Mouse (Mus musculus) hindbrain, postnatal 0 days (tissue): Measurements from ENCODE around the gene Mink1. TPM values are rescaled to one million over a fixed set of nuclear protein-coding genes. Genes with fewer than 3 reads are reported as not detected.
A peak's percentile ranks its signal among the peaks of the same experiment; 100 is the strongest.

Experiments
- ATAC-seq: fragments of 200-750 bp; cut with Nextera tagmentation; 2 replicates; pipeline ENCODE4 v1.8.0; 2017; ENCODE audit warnings: mild to moderate bottlenecking, moderate TSS enrichment, moderate library complexity
- DNase-seq: peaks from one replicate; pipeline ENCODE4 v3.0.0-alpha.2; 2015; ENCODE audit warnings: low spot score
- H3K27ac ChIP-seq: fragments of 300-500 bp; sonication (generic); 2 replicates; pipeline ENCODE4 v1.5.1; 2014; ENCODE audit warnings: mild to moderate bottlenecking
- H3K27me3 ChIP-seq: fragments of 300-500 bp; sonication (generic); 2 replicates; pipeline ENCODE4 v1.6.1; 2014; ENCODE audit warnings: low read length, mixed read lengths; ENCODE audit not compliant: insufficient read depth
- H3K36me3 ChIP-seq: fragments of 300-500 bp; sonication (generic); 2 replicates; pipeline ENCODE4 v1.6.1; 2014; ENCODE audit warnings: low read length, mixed read lengths; ENCODE audit not compliant: insufficient read depth
- H3K4me1 ChIP-seq: fragments of 300-500 bp; sonication (generic); 2 replicates; pipeline ENCODE4 v1.6.1; 2014; ENCODE audit warnings: antibody characterized with exemption, low read length, mixed read lengths; ENCODE audit not compliant: insufficient read depth
- H3K4me2 ChIP-seq: fragments of 300-500 bp; sonication (generic); 2 replicates; pipeline ENCODE4 v1.6.1; 2014; ENCODE audit warnings: low read depth, mild to moderate bottlenecking, low read length, moderate library complexity, mixed read lengths
- H3K4me3 ChIP-seq: fragments of 300-500 bp; sonication (generic); 2 replicates; pipeline ENCODE4 v1.5.1; 2014; ENCODE audit warnings: low read length
- H3K9ac ChIP-seq: fragments of 300-500 bp; sonication (generic); replicated peaks from 2 replicates; pipeline ENCODE4 v1.6.1; 2014; ENCODE audit warnings: mild to moderate bottlenecking, low read length, moderate library complexity, mixed read lengths
- H3K9me3 ChIP-seq: fragments of 300-500 bp; sonication (generic); 2 replicates; pipeline ENCODE4 v1.6.1; 2016; ENCODE audit warnings: low read length, mixed read lengths
- CTCF ChIP-seq: IDR thresholded peaks from 2 replicates; pipeline ENCODE4 v1.5.1; 2016; ENCODE audit warnings: antibody characterized with exemption, control low read depth, low read depth
- WGBS: fragments of 180-500 bp; shearing (Covaris S2); extraction: QIAGEN DNeasy Blood & Tissue Kit; methylation state at CpG from one replicate; pipeline ENCODE4 v1.1.7; 2014; 5-methylcytosine and 5-hydroxymethylcytosine counted together
- polyA plus RNA-seq: library from polyadenylated mRNA; unstranded; fragments of >200 nt; fragmentation: Nextera tagmentation; extraction: Ambion mirVana; gene quantifications from 2 replicates; pipeline ENCODE4 v1.2.1, GENCODE M21; 2015
- total RNA-seq: library from RNA; depleted of rRNA; stranded (reverse); fragments of >200 nt; gene quantifications from 2 replicates; pipeline ENCODE4 v1.2.3, GENCODE M21; 2014

Mink1 gene
- total and polyA plus RNA-seq, 2 experiments from 2014 or later = 13.6 to 73.3 TPM

GRCm38 (mm10) chr11:70645461-70646258 is 83.0 kb downstream of the Mink1 start:
- no peak for DNase-seq
- Histone ChIP-seq H3K9me3 (no peaks in the 10 kb centered on the region), H3K36me3 (peaks cover 27% of the 10 kb centered on the region), H3K4me3 (peak overlapping the region; percentile 76), H3K27ac (peak overlapping the region; percentile 94), H3K27me3 (no peaks in the 10 kb centered on the region), H3K9ac (peak overlapping the region; percentile 86), H3K4me2 (peak overlapping the region; percentile 88), H3K4me1 (peaks cover 13% of the 10 kb centered on the region)
- 89% methylated on average over 12 of the region's 12 CpGs for WGBS
- ATAC-seq = no peak
- TF ChIP-seq CTCF = no peak

- H3K9me3 ChIP-seq = no peaks in the 10 kb centered on the region
- H3K27ac ChIP-seq = peak overlapping the region; percentile 94
- peak overlapping the region; percentile 88 for H3K4me2 ChIP-seq
- ATAC-seq = no peak
- DNase-seq = no peak
- peak overlapping the region; percentile 86 for H3K9ac ChIP-seq
- no peaks in the 10 kb centered on the region for H3K27me3 ChIP-seq
- H3K4me3 ChIP-seq = peak overlapping the region; percentile 76
- H3K36me3 ChIP-seq = peaks cover 32% of the 10 kb centered on the region
- 20% methylated on average over 3 of the region's 3 CpGs for whole genome bisulfite sequencing
- H3K4me1 ChIP-seq = peaks cover 13% of the 10 kb centered on the region
- TF ChIP-seq CTCF = no peak
These were observed 83.5 kb downstream of the Mink1 start for GRCm38 (mm10) chr11:70646259-70646555.

- peak within 1 kb of the TSS; percentile 76 for H3K4me3 ChIP-seq
- peaks cover 13% of the 10 kb centered on the region for H3K4me1 ChIP-seq
- no peaks in the 10 kb centered on the region for H3K27me3 ChIP-seq
- H3K9ac ChIP-seq = peak within 1 kb of the TSS; percentile 86
- peak within 1 kb of the TSS; percentile 99 for H3K4me2 ChIP-seq
- WGBS = under 1% methylated on average over 63 of the region's 63 CpGs
- ATAC-seq (peak; percentile 95), DNase-seq (peak; percentile 100)
- no peaks in the 10 kb centered on the region for H3K9me3 ChIP-seq
- no peak for TF ChIP-seq CTCF
- H3K27ac ChIP-seq = peak within 1 kb of the TSS; percentile 94
- H3K36me3 ChIP-seq = peaks cover 32% of the 10 kb centered on the region
These were observed 84.3 kb downstream of the Mink1 start, which contains the start of the genes Rnf167 and Slc25a11 for GRCm38 (mm10) chr11:70646691-70647650. Gene Rnf167 (plus strand): TSS chr11:70647235. Gene Slc25a11 (minus strand): TSS chr11:70647479.

GRCm38 (mm10) chr11:70647716-70648420 is 85.2 kb downstream of the Mink1 start:
- ATAC-seq (no peak), DNase-seq (no peak)
- Histone ChIP-seq H3K27me3 (no peaks in the 10 kb centered on the region), H3K9ac (peak overlapping the region; percentile 73), H3K4me2 (peak overlapping the region; percentile 99), H3K27ac (peak overlapping the region; percentile 93), H3K4me3 (peak overlapping the region; percentile 76), H3K36me3 (peaks cover 38% of the 10 kb centered on the region), H3K4me1 (peaks cover 15% of the 10 kb centered on the region), H3K9me3 (no peaks in the 10 kb centered on the region)
- 4% methylated on average over 28 of the region's 28 CpGs for WGBS
- no peak for TF ChIP-seq CTCF

GRCm38 (mm10) chr11:70648512-70648911 is 85.8 kb downstream of the Mink1 start:
- peaks cover 38% of the 10 kb centered on the region for H3K36me3 ChIP-seq
- TF ChIP-seq CTCF = no peak
- DNase-seq = no peak
- H3K4me3 ChIP-seq = peak overlapping the region; percentile 76
- peak overlapping the region; percentile 99 for H3K4me2 ChIP-seq
- peaks cover 19% of the 10 kb centered on the region for H3K4me1 ChIP-seq
- H3K27ac ChIP-seq = no peak overlapping the region
- no peak for ATAC-seq
- WGBS = 86% methylated on average over 4 of the region's 4 CpGs
- H3K27me3 ChIP-seq = no peaks in the 10 kb centered on the region
- no peaks in the 10 kb centered on the region for H3K9me3 ChIP-seq
- peak overlapping the region; percentile 73 for H3K9ac ChIP-seq

GRCm38 (mm10) chr11:70649185-70649734 is 86.6 kb downstream of the Mink1 start:
- Histone ChIP-seq H3K9ac (no peak overlapping the region), H3K4me3 (no peak overlapping the region), H3K4me2 (no peak overlapping the region), H3K9me3 (no peaks in the 10 kb centered on the region), H3K36me3 (peaks cover 38% of the 10 kb centered on the region), H3K27ac (no peak overlapping the region), H3K27me3 (no peaks in the 10 kb centered on the region), H3K4me1 (peaks cover 19% of the 10 kb centered on the region)
- TF ChIP-seq CTCF = no peak
- ATAC-seq = no peak
- no peak for DNase-seq
- WGBS = 89% methylated on average over 8 of the region's 8 CpGs
